Mouse (Mus musculus): ENCODE data around the gene Rptor. TPM values are rescaled to one million over a fixed set of nuclear protein-coding genes. Genes with fewer than 3 reads are reported as not detected.

Rptor gene
- total and polyA plus RNA-seq, 3 experiments: 33.9 to 34.9 TPM; not detected in 1

- peak overlapping the region; percentile 73 to 92 for H3K4me3 ChIP-seq (ENCODE audit: control insufficient read depth in 1 of 2, insufficient read depth in 1 of 2, low read depth in 2 of 2, low read length in 2 of 2)
- H3K79me2 ChIP-seq (ENCODE audit: control insufficient read depth, insufficient read depth, low read length, poor library complexity): peaks cover 34% of the 10 kb centered on the region
- no peak overlapping the region for H3K27ac ChIP-seq (ENCODE audit: control insufficient read depth, low read depth, low read length)
- H3K9me3 ChIP-seq (replicated peaks; ENCODE audit: insufficient read depth, low read length): no peaks in the 10 kb centered on the region
- DNase-seq (ENCODE audit: low read depth, low spot score): no peak
- TF ChIP-seq MAX (IDR thresholded peaks at IDR 0.05; ENCODE audit: low read length) (no peak), GATA1 (IDR thresholded peaks at IDR 0.05; ENCODE audit: low read depth, low read length) (no peak), MAFK (IDR thresholded peaks at IDR 0.05; ENCODE audit: borderline replicate concordance, low read depth, low read length) (no peak), ETS1 (IDR thresholded peaks at IDR 0.05; ENCODE audit: low read depth, low read length) (no peak), CHD2 (IDR thresholded peaks at IDR 0.05; ENCODE audit: low read length) (no peak), SMC3 (IDR thresholded peaks at IDR 0.05; ENCODE audit: low read depth, low read length) (no peak), MAZ (IDR thresholded peaks at IDR 0.05; ENCODE audit: low read depth, low read length) (no peak), POLR2AphosphoS5 (IDR thresholded peaks at IDR 0.05; ENCODE audit: borderline replicate concordance, low read depth, low read length) (no peak), RCOR1 (IDR thresholded peaks at IDR 0.05; ENCODE audit: low read depth, low read length) (peak; percentile 45; the same call in 1 of the 2 replicates), GABPA (IDR thresholded peaks at IDR 0.05; ENCODE audit: low read depth, low read length) (no peak), BHLHE40 (IDR thresholded peaks at IDR 0.05; ENCODE audit: borderline replicate concordance, low read depth, low read length) (no peak), E2F4 (IDR thresholded peaks at IDR 0.05; ENCODE audit: borderline replicate concordance, low read depth, low read length) (0 out of 2 replicates have a peak, but pooled peaks have one; percentile 7), UBTF (IDR thresholded peaks at IDR 0.05; ENCODE audit: borderline replicate concordance, insufficient read depth, low read depth, low read length) (no peak), ZC3H11A (IDR thresholded peaks at IDR 0.05; ENCODE audit: low read depth, low read length) (no peak), NRF1 (IDR thresholded peaks at IDR 0.05; ENCODE audit: insufficient read depth, low read depth, low read length, poor library complexity, severe bottlenecking) (no peak), RAD21 (IDR thresholded peaks at IDR 0.05; ENCODE audit: low read depth, low read length) (no peak), NELFE (IDR thresholded peaks at IDR 0.05; ENCODE audit: low read depth, low read length) (no peak), ZMIZ1 (IDR thresholded peaks at IDR 0.05; ENCODE audit: low read depth, low read length) (no peak), JUND (IDR thresholded peaks at IDR 0.05; ENCODE audit: low read depth, low read length) (no peak), MYB (IDR thresholded peaks at IDR 0.05; ENCODE audit: low read depth, low read length) (no peak), HCFC1 (IDR thresholded peaks at IDR 0.05; ENCODE audit: low read depth, low read length) (no peak), EP300 (IDR thresholded peaks at IDR 0.05; ENCODE audit: low read depth in 1 of 2, low read length in 2 of 2) (0 out of 4 replicates have a peak, but pooled peaks of 1 of the 2 experiments have one; percentile 32), TBP (IDR thresholded peaks at IDR 0.05; ENCODE audit: low read depth, low read length) (no peak), CTCF (IDR thresholded peaks at IDR 0.05 in 2 of 3, conservative IDR thresholded peaks at IDR 0.05 in 1 of 3; ENCODE audit: control insufficient read depth in 1 of 3, insufficient read depth in 1 of 3, low read depth in 2 of 3, low read length in 3 of 3, poor library complexity in 1 of 3, severe bottlenecking in 1 of 3) (no peak), ELF1 (IDR thresholded peaks at IDR 0.05; ENCODE audit: low read depth, low read length) (no peak), MEF2A (IDR thresholded peaks at IDR 0.05; ENCODE audit: extremely low read depth, insufficient replicate concordance, low read depth, low read length, poor library complexity, severe bottlenecking) (no peak), ZKSCAN1 (IDR thresholded peaks at IDR 0.05; ENCODE audit: low read depth, low read length) (peak; percentile 72), MYC (IDR thresholded peaks at IDR 0.05; ENCODE audit: low read depth, low read length) (no peak), ZNF384 (IDR thresholded peaks at IDR 0.05; ENCODE audit: low read depth, low read length) (peak; percentile 94), USF2 (IDR thresholded peaks at IDR 0.05; ENCODE audit: borderline replicate concordance in 1 of 2, insufficient read depth in 1 of 2, low read depth in 1 of 2, low read length in 2 of 2) (no peak)
- peak overlapping the region; percentile 44 for H3K9ac ChIP-seq (ENCODE audit: control insufficient read depth, low read depth, low read length, poor library complexity, severe bottlenecking)
- no peaks in the 10 kb centered on the region; a peak in 2 of 4 replicates for H3K27me3 ChIP-seq (ENCODE audit: control insufficient read depth in 1 of 2, insufficient read depth in 2 of 2, low read length in 2 of 2)
- peaks cover 0 to 26% of the 10 kb centered on the region in 2 experiments; a peak in 2 of 4 replicates for H3K36me3 ChIP-seq (ENCODE audit: control insufficient read depth in 1 of 2, insufficient read depth in 2 of 2, low read length in 2 of 2)
- peaks cover 2 to 7% of the 10 kb centered on the region in 2 experiments; a peak in 3 of 4 replicates for H3K4me1 ChIP-seq (ENCODE audit: control insufficient read depth in 1 of 2, insufficient read depth in 2 of 2, low read length in 2 of 2)
Observed at GRCm38 (mm10) chr11:119602177-119602700, 466 bp upstream of the Rptor start.

Measured in MEL (cell line).